Mouse (Mus musculus): ENCODE data around the gene Elovl6. TPM values are rescaled to one million over a fixed set of nuclear protein-coding genes. Genes with fewer than 3 reads are reported as not detected.

Elovl6 gene
- polyA plus RNA-seq, 1 experiment from 2014 or later, result 4.1 TPM

DNA sequence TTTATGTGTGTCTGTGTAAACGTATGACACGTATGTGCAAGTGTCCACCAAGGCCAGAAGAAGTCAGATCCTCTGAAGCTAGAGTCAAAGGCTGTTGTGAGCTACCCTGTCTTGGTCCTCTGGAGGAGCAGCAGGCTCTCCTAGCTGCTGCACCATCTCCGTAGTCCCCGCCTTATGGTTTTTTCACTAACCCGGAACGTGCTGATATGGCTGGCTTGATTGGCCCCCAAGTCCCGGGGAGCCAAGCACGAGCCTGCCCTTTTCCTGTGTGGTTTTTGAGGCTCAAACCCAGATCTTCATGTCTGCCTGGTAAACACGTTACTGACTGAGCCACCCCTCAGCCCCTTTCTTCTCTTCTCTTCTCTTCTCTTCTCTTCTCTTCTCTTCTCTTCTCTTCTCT, 21.0 kb downstream of the Elovl6 start:
- TF ChIP-seq EP300 (IDR thresholded peaks at IDR 0.05) (no peak), CTCF (IDR thresholded peaks at IDR 0.05) (no peak)
- Histone ChIP-seq H3K9me3 (ENCODE audit: low read length) (no peaks in the 10 kb centered on the region), H3K36me3 (ENCODE audit: insufficient read depth, low read length) (no peaks in the 10 kb centered on the region), H3K27ac (ENCODE audit: low read length) (no peak overlapping the region), H3K4me2 (replicated peaks; ENCODE audit: low read depth, low read length) (no peak overlapping the region), H3K4me1 (ENCODE audit: insufficient read depth, low read depth, low read length) (0 out of 2 replicates have a peak, but pooled peaks cover 3% of the 10 kb centered on the region), H3K27me3 (replicated peaks; ENCODE audit: insufficient read depth, low read length) (no peaks in the 10 kb centered on the region), H3K4me3 (ENCODE audit: low read depth, low read length) (no peak overlapping the region), H3K9ac (replicated peaks; ENCODE audit: low read depth) (no peak overlapping the region)
- WGBS, result 82% methylated on average over 9 of the region's 9 CpGs
- no peak for ATAC-seq
- no peak for DNase-seq (ENCODE audit: low spot score)

DNA sequence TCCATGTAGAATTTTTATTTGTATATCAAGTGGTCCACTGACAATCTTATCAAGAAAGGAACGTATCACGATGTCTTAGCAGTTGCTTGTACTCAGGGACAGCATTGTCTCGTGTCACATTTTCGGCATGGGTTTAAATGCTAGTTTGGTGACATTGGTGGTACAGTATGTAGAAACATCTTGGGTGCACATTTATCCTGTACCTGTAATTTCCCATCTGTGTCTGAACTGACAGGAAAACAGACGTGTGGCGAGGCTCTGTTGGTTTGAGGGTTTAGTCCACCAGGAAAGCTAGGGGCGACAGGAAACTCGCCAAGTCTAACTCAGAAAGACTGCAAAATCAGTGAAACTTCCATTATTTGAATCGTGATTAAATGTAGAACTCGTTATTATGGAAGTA, 21.5 kb downstream of the Elovl6 start:
- WGBS, result 82% methylated on average over 10 of the region's 10 CpGs
- no peak for ATAC-seq
- H3K4me1 ChIP-seq (ENCODE audit: insufficient read depth, low read depth, low read length), result 0 out of 2 replicates have a peak, but pooled peaks cover 3% of the 10 kb centered on the region

DNA sequence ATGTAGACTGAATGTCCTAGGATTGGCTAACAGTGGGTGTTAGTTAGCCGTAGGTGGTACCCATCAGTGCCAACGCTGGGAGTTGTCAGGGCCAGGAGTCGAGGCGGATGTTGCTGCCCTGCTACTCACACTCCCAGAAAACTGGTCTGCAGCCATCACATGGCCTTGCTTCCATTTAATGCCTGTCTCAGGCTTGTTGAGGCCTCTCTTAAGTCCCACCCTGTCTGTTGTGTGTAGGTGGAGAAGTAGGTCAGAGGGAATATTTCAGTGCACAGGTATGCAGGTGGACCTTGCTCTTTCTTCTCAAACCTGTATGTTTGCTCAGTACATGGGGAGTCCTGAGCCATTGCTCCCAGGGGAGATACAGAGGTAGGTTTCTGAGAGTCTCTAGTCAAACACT, 22.3 kb downstream of the Elovl6 start:
- ATAC-seq, result no peak

More for the DNA sequence above, 21.5 kb downstream of the Elovl6 start:
- Histone ChIP-seq H3K9ac (replicated peaks; ENCODE audit: low read depth) (no peak overlapping the region), H3K9me3 (ENCODE audit: low read length) (no peaks in the 10 kb centered on the region), H3K27ac (ENCODE audit: low read length) (no peak overlapping the region), H3K4me2 (replicated peaks; ENCODE audit: low read depth, low read length) (no peak overlapping the region), H3K4me3 (ENCODE audit: low read depth, low read length) (no peak overlapping the region), H3K27me3 (replicated peaks; ENCODE audit: insufficient read depth, low read length) (no peaks in the 10 kb centered on the region), H3K36me3 (ENCODE audit: insufficient read depth, low read length) (no peaks in the 10 kb centered on the region)
- TF ChIP-seq EP300 (IDR thresholded peaks at IDR 0.05) (no peak), CTCF (IDR thresholded peaks at IDR 0.05) (no peak)
- DNase-seq (ENCODE audit: low spot score), result no peak

DNA sequence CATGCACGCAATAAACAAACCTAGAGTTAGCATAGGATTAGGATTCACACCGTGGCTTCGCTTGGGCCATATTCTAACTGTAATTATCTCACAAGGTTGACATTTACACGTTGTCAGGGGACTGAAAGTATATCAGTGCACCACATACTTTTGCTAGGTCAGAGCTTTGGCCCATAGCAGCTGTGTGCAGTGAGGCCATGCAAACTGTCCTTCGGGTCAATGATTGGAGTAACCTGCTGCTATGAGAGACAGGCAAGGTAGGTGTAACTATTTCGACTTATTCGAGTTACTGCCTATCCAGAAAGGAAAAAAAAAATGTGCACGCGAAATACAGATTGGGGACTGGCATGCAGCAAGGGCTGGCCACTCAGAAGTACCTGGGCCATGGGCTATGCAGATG, 24.9 kb downstream of the Elovl6 start:
- Histone ChIP-seq H3K9me3 (ENCODE audit: low read length) (no peaks in the 10 kb centered on the region), H3K36me3 (ENCODE audit: insufficient read depth, low read length) (no peaks in the 10 kb centered on the region), H3K27ac (ENCODE audit: low read length) (no peak overlapping the region), H3K27me3 (replicated peaks; ENCODE audit: insufficient read depth, low read length) (no peaks in the 10 kb centered on the region), H3K4me2 (replicated peaks; ENCODE audit: low read depth, low read length) (no peak overlapping the region), H3K4me1 (ENCODE audit: insufficient read depth, low read depth, low read length) (no peaks in the 10 kb centered on the region), H3K4me3 (ENCODE audit: low read depth, low read length) (no peak overlapping the region), H3K9ac (replicated peaks; ENCODE audit: low read depth) (no peak overlapping the region)
- TF ChIP-seq CTCF (IDR thresholded peaks at IDR 0.05) (no peak), EP300 (IDR thresholded peaks at IDR 0.05) (no peak)
- WGBS, result 84% methylated on average over 9 of the region's 9 CpGs
- ATAC-seq (no peak), DNase-seq (ENCODE audit: low spot score) (no peak)

More for the DNA sequence above, 22.3 kb downstream of the Elovl6 start:
- Histone ChIP-seq H3K9me3 (ENCODE audit: low read length) (no peaks in the 10 kb centered on the region), H3K27ac (ENCODE audit: low read length) (no peak overlapping the region), H3K4me2 (replicated peaks; ENCODE audit: low read depth, low read length) (no peak overlapping the region), H3K27me3 (replicated peaks; ENCODE audit: insufficient read depth, low read length) (no peaks in the 10 kb centered on the region), H3K36me3 (ENCODE audit: insufficient read depth, low read length) (no peaks in the 10 kb centered on the region), H3K4me1 (ENCODE audit: insufficient read depth, low read depth, low read length) (0 out of 2 replicates have a peak, but pooled peaks cover 3% of the 10 kb centered on the region), H3K4me3 (ENCODE audit: low read depth, low read length) (no peak overlapping the region), H3K9ac (replicated peaks; ENCODE audit: low read depth) (no peak overlapping the region)
- no peak for TF ChIP-seq CTCF (IDR thresholded peaks at IDR 0.05)
- TF ChIP-seq EP300 (IDR thresholded peaks at IDR 0.05), result no peak
- DNase-seq (ENCODE audit: low spot score), result no peak
- 70% methylated on average over 4 of the region's 4 CpGs for WGBS

DNA sequence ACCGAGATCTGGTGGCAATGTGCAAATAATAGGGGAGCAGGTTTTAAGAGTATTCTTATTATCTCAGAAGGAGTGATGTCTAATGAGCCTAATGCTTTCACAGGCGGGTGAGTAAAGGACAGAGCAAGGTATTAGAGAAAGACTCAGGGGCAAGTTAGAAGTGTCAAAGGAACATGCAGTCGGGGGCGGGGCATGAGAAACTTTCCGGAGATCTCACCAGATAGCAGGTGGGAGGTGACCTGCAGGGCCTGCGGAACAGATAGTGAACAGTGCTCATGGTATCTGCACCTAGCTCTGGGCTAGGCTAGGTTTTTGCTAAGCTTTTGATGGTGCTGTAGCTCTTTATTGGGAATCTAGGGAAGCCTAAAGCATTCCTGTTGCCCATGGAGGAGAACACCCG, 25.4 kb downstream of the Elovl6 start:
- H3K36me3 ChIP-seq (ENCODE audit: insufficient read depth, low read length), result no peaks in the 10 kb centered on the region
- DNase-seq (ENCODE audit: low spot score) (no peak), ATAC-seq (no peak)
- no peak for TF ChIP-seq EP300 (IDR thresholded peaks at IDR 0.05)
- TF ChIP-seq CTCF (IDR thresholded peaks at IDR 0.05), result no peak
- no peak overlapping the region for H3K4me2 ChIP-seq (replicated peaks; ENCODE audit: low read depth, low read length)
- H3K4me3 ChIP-seq (ENCODE audit: low read depth, low read length), result no peak overlapping the region
- H3K27me3 ChIP-seq (replicated peaks; ENCODE audit: insufficient read depth, low read length), result no peaks in the 10 kb centered on the region
- H3K27ac ChIP-seq (ENCODE audit: low read length), result no peak overlapping the region
- no peaks in the 10 kb centered on the region for H3K4me1 ChIP-seq (ENCODE audit: insufficient read depth, low read depth, low read length)
- WGBS, result 76% methylated on average over 7 of the region's 7 CpGs
- no peak overlapping the region for H3K9ac ChIP-seq (replicated peaks; ENCODE audit: low read depth)
- no peaks in the 10 kb centered on the region for H3K9me3 ChIP-seq (ENCODE audit: low read length)

DNA sequence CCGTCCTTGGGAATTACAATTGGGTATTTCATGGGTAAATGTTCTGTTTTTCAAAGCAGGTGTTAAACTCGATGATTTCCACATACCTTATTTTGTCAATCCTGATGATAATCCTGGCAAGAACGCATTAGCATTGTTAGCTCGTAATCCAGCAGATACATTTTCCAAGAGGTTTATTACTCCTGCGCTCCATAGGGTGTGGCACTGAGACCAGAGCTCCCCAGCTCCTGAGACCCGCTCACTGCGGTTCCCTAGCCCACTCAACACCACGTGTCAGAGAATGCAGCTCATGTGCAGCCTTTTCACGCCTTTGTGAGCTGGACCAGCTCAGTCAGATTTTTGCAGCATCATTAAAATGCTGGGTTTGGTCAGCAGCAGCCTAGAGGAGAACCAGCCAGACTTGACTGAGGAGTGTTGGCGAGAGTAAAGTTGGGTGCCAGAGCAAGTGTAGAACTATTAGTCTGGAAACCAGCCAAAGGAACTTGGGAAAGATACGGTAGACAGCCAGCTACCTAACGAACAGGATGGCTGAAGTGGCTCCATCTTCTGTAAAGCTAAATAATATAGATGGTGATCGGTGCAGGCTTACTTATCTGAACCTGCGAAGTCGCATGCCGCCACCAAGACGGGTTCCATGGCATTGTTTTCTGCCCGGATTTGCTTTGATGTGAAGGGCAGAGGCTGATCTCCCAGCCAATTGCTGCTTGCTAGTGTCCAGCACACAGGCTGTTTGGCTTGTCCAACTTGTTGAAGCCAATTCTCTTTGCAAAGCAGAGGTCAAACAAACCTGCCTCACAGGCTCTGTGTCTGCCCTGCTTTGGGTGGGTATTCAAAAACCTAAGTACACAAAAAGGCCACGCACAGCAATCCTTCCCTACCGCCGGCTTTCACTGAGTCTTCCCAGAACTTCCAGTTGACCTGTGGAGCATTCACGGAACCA, 26.1 kb downstream of the Elovl6 start:
- WGBS, result 70% methylated on average over 22 of the region's 22 CpGs
- Histone ChIP-seq H3K9ac (replicated peaks; ENCODE audit: low read depth) (no peak overlapping the region), H3K4me2 (replicated peaks; ENCODE audit: low read depth, low read length) (no peak overlapping the region), H3K4me1 (ENCODE audit: insufficient read depth, low read depth, low read length) (no peaks in the 10 kb centered on the region), H3K9me3 (ENCODE audit: low read length) (no peaks in the 10 kb centered on the region), H3K27me3 (replicated peaks; ENCODE audit: insufficient read depth, low read length) (no peaks in the 10 kb centered on the region), H3K4me3 (ENCODE audit: low read depth, low read length) (no peak overlapping the region), H3K27ac (ENCODE audit: low read length) (no peak overlapping the region), H3K36me3 (ENCODE audit: insufficient read depth, low read length) (no peaks in the 10 kb centered on the region)
- no peak for ATAC-seq
- no peak for DNase-seq (ENCODE audit: low spot score)
- TF ChIP-seq EP300 (IDR thresholded peaks at IDR 0.05), result no peak
- TF ChIP-seq CTCF (IDR thresholded peaks at IDR 0.05), result no peak
